Mouse (Mus musculus) C2C12 (cell line): ENCODE measurements around the gene Gm21992. TPM values are rescaled to one million over a fixed set of nuclear protein-coding genes. Genes with fewer than 3 reads are reported as not detected.

Experiments used
- H3K27me3 ChIP-seq: one replicate; pipeline ENCODE4 v1.6.1; 2011; ENCODE audit not compliant: control insufficient read depth, insufficient read depth, insufficient read length
- H3K36me3 ChIP-seq: one replicate; pipeline ENCODE4 v1.6.1; 2011; ENCODE audit not compliant: control insufficient read depth, insufficient read depth
- H3K4me3 ChIP-seq: one replicate; pipeline ENCODE4 v1.5.1; 2011; ENCODE audit warnings: mild to moderate bottlenecking, control low read depth; ENCODE audit not compliant: poor library complexity, insufficient read depth, severe bottlenecking
- H3K79me2 ChIP-seq: one replicate; pipeline ENCODE4 v1.6.1; 2011; ENCODE audit not compliant: control insufficient read depth, insufficient read depth
- H3K79me3 ChIP-seq: one replicate; pipeline ENCODE4 v1.6.1; 2011; ENCODE audit warnings: low read depth, control low read depth
- H3ac ChIP-seq: one replicate; pipeline ENCODE3; 2011; ENCODE audit warnings: low read depth; ENCODE audit not compliant: control insufficient read depth, insufficient read length
- CEBPB ChIP-seq: IDR thresholded peaks from one replicate; pipeline ENCODE4 v1.6.1; 2011; ENCODE audit warnings: low read depth, mild to moderate bottlenecking, control low read depth, moderate library complexity
- CTCF ChIP-seq: IDR thresholded peaks from one replicate; pipeline ENCODE4 v1.5.1; 2011; ENCODE audit not compliant: control insufficient read depth, insufficient read depth, insufficient read length
- FOSL1 ChIP-seq: IDR thresholded peaks from one replicate; pipeline ENCODE4 v1.8.0; 2011; ENCODE audit warnings: mild to moderate bottlenecking, low read length; ENCODE audit not compliant: poor library complexity, insufficient read depth, severe bottlenecking
- MAX ChIP-seq: IDR thresholded peaks from one replicate; pipeline ENCODE4 v1.6.1; 2011; ENCODE audit warnings: mild to moderate bottlenecking, control low read depth
- MYOD1 ChIP-seq: IDR thresholded peaks from one replicate; pipeline ENCODE4 v1.6.1; 2011; ENCODE audit warnings: low read depth; ENCODE audit not compliant: control insufficient read depth, insufficient read length
- MYOG ChIP-seq: IDR thresholded peaks from one replicate; pipeline ENCODE4 v1.6.1; 2011; ENCODE audit not compliant: control insufficient read depth, insufficient read length; ENCODE audit errors: extremely low read depth
- USF1 ChIP-seq: IDR thresholded peaks from one replicate; pipeline ENCODE4 v1.6.1; 2011; ENCODE audit warnings: low read depth, mild to moderate bottlenecking, control low read depth, moderate library complexity
- polyA plus RNA-seq: library from polyadenylated mRNA; unstranded; fragments of >200 nt; fragmentation: generic; extraction: Trizol; gene quantifications from one replicate; pipeline ENCODE4 v1.2.1, GENCODE M21; 2012; ENCODE audit warnings: missing spikeins

Gm21992 gene
- polyA plus RNA-seq, 1 experiment, result 14.3 TPM

- TF ChIP-seq CTCF, result no peak
- no peak for TF ChIP-seq MYOG
- TF ChIP-seq MYOD1, result no peak
- no peak for TF ChIP-seq USF1
- TF ChIP-seq FOSL1, result no peak
- no peak for TF ChIP-seq CEBPB
- no peak for TF ChIP-seq MAX
- Histone ChIP-seq H3K79me3 (no peaks in the 10 kb centered on the region), H3K4me3 (no peak overlapping the region)
Observed at GRCm38 (mm10) chr19:4739053-4739452, 72.4 kb downstream of the Gm21992 start.

GRCm38 (mm10) chr19:4737866-4738265 lies 73.5 kb downstream of the Gm21992 start:
- no peaks in the 10 kb centered on the region for H3K36me3 ChIP-seq
- H3K79me3 ChIP-seq, result no peaks in the 10 kb centered on the region
- H3ac ChIP-seq, result no peak overlapping the region
- no peaks in the 10 kb centered on the region for H3K79me2 ChIP-seq
- no peak overlapping the region for H3K4me3 ChIP-seq
- H3K27me3 ChIP-seq, result no peaks in the 10 kb centered on the region
- TF ChIP-seq MYOG, result no peak
- TF ChIP-seq CTCF, result no peak

More at GRCm38 (mm10) chr19:4739053-4739452, 72.4 kb downstream of the Gm21992 start:
- H3K79me2 ChIP-seq, result no peaks in the 10 kb centered on the region
- no peak overlapping the region for H3ac ChIP-seq
- no peaks in the 10 kb centered on the region for H3K36me3 ChIP-seq
- no peaks in the 10 kb centered on the region for H3K27me3 ChIP-seq

- Histone ChIP-seq H3K27me3 (no peaks in the 10 kb centered on the region), H3K79me2 (no peaks in the 10 kb centered on the region), H3K36me3 (no peaks in the 10 kb centered on the region), H3ac (no peak overlapping the region), H3K79me3 (no peaks in the 10 kb centered on the region), H3K4me3 (no peak overlapping the region)
- TF ChIP-seq CTCF (no peak), MYOD1 (no peak), CEBPB (no peak), FOSL1 (no peak), MYOG (no peak), USF1 (no peak), MAX (no peak)
Observed at GRCm38 (mm10) chr19:4733052-4733451, 78.4 kb downstream of the Gm21992 start.

- H3K79me2 ChIP-seq, result no peaks in the 10 kb centered on the region
- no peak overlapping the region for H3K4me3 ChIP-seq
- no peak overlapping the region for H3ac ChIP-seq
- no peaks in the 10 kb centered on the region for H3K36me3 ChIP-seq
- H3K27me3 ChIP-seq, result no peaks in the 10 kb centered on the region
- H3K79me3 ChIP-seq, result no peaks in the 10 kb centered on the region
- TF ChIP-seq CTCF (no peak), FOSL1 (no peak), MYOD1 (no peak), MYOG (no peak), USF1 (no peak), MAX (no peak), CEBPB (no peak)
Observed at GRCm38 (mm10) chr19:4729186-4729585, 82.2 kb downstream of the Gm21992 start.

GRCm38 (mm10) chr19:4720671-4721244 lies 90.7 kb downstream of the Gm21992 start:
- TF ChIP-seq FOSL1 (no peak), MYOG (no peak), MYOD1 (no peak), USF1 (no peak), CEBPB (no peak), MAX (no peak), CTCF (no peak)
- H3K36me3 ChIP-seq, result no peaks in the 10 kb centered on the region
- H3ac ChIP-seq, result no peak overlapping the region
- H3K4me3 ChIP-seq, result no peak overlapping the region
- H3K79me3 ChIP-seq, result no peaks in the 10 kb centered on the region
- no peaks in the 10 kb centered on the region for H3K79me2 ChIP-seq
- no peaks in the 10 kb centered on the region for H3K27me3 ChIP-seq

- no peaks in the 10 kb centered on the region for H3K27me3 ChIP-seq
- H3K79me3 ChIP-seq, result no peaks in the 10 kb centered on the region
- no peaks in the 10 kb centered on the region for H3K79me2 ChIP-seq
- TF ChIP-seq MYOD1 (no peak), MAX (no peak), CTCF (no peak), FOSL1 (no peak), USF1 (no peak), MYOG (no peak), CEBPB (no peak)
- no peak overlapping the region for H3ac ChIP-seq
- H3K4me3 ChIP-seq, result no peak overlapping the region
- no peaks in the 10 kb centered on the region for H3K36me3 ChIP-seq
Observed at GRCm38 (mm10) chr19:4720112-4720511, 91.3 kb downstream of the Gm21992 start.
